Mouse (Mus musculus): ENCODE measurements at regions not wholly inside any gene's neighbourhood (a gene's known extent, or its start where the extent isn't known, plus 50 kb on each side); places are given as distances from the start of the nearest gene placed in this dataset.

- Histone ChIP-seq H3K9me3 (replicated peaks) (peaks cover 48% of the 10 kb centered on the region), H3K27me3 (ENCODE audit: insufficient read depth, low read length) (no peaks in the 10 kb centered on the region), H3K36me3 (replicated peaks) (no peaks in the 10 kb centered on the region), H3K4me1 (ENCODE audit: insufficient read depth, low read depth, low read length) (no peaks in the 10 kb centered on the region), H3K4me3 (ENCODE audit: low read depth, low read length) (no peak overlapping the region)
- no peak for TF ChIP-seq POLR2AphosphoS5 (IDR thresholded peaks at IDR 0.05; ENCODE audit: insufficient replicate concordance, low read depth, low read length)
- no peak for ATAC-seq (ENCODE audit: extremely low read depth, insufficient number of reproducible peaks, low FRiP score, poor library complexity, severe bottlenecking)
- DNase-seq (ENCODE audit: low spot score) = no peak
Measured at GRCm38 (mm10) chr14:105658316-105658715, 238.3 kb downstream of the Spry2 start.

GRCm38 (mm10) chr14:105647166-105647565, 249.5 kb downstream of the Spry2 start:
- no peak overlapping the region for H3K4me3 ChIP-seq (ENCODE audit: low read depth, low read length)
- TF ChIP-seq POLR2AphosphoS5 (IDR thresholded peaks at IDR 0.05; ENCODE audit: insufficient replicate concordance, low read depth, low read length) (no peak), CTCF (IDR thresholded peaks at IDR 0.05; ENCODE audit: low read depth, low read length) (no peak), TAL1 (conservative IDR thresholded peaks at IDR 0.05; ENCODE audit: low read depth, low read length) (no peak), GATA1 (IDR thresholded peaks at IDR 0.05; ENCODE audit: borderline replicate concordance, low read length) (no peak), GATA2 (IDR thresholded peaks at IDR 0.05; ENCODE audit: borderline replicate concordance, low read depth, low read length) (no peak)
- no peak for ATAC-seq (ENCODE audit: extremely low read depth, insufficient number of reproducible peaks, low FRiP score, poor library complexity, severe bottlenecking)
- DNase-seq (ENCODE audit: low spot score) = no peak
- H3K9me3 ChIP-seq (replicated peaks) = peaks cover 41% of the 10 kb centered on the region
- H3K27me3 ChIP-seq (ENCODE audit: insufficient read depth, low read length) = no peaks in the 10 kb centered on the region
- no peaks in the 10 kb centered on the region for H3K4me1 ChIP-seq (ENCODE audit: insufficient read depth, low read depth, low read length)
- H3K36me3 ChIP-seq (replicated peaks) = no peaks in the 10 kb centered on the region

GRCm38 (mm10) chr14:105644428-105644827, 252.2 kb downstream of the Spry2 start:
- Histone ChIP-seq H3K4me3 (ENCODE audit: low read depth, low read length) (no peak overlapping the region), H3K27me3 (ENCODE audit: insufficient read depth, low read length) (no peaks in the 10 kb centered on the region), H3K9me3 (replicated peaks) (peaks cover 52% of the 10 kb centered on the region), H3K4me1 (ENCODE audit: insufficient read depth, low read depth, low read length) (no peaks in the 10 kb centered on the region), H3K36me3 (replicated peaks) (no peaks in the 10 kb centered on the region)
- DNase-seq (ENCODE audit: low spot score) = no peak
- ATAC-seq (ENCODE audit: extremely low read depth, insufficient number of reproducible peaks, low FRiP score, poor library complexity, severe bottlenecking) = no peak
- TF ChIP-seq TAL1 (conservative IDR thresholded peaks at IDR 0.05; ENCODE audit: low read depth, low read length) (no peak), CTCF (IDR thresholded peaks at IDR 0.05; ENCODE audit: low read depth, low read length) (no peak), GATA2 (IDR thresholded peaks at IDR 0.05; ENCODE audit: borderline replicate concordance, low read depth, low read length) (no peak), GATA1 (IDR thresholded peaks at IDR 0.05; ENCODE audit: borderline replicate concordance, low read length) (no peak), POLR2AphosphoS5 (IDR thresholded peaks at IDR 0.05; ENCODE audit: insufficient replicate concordance, low read depth, low read length) (no peak)

GRCm38 (mm10) chr14:105643285-105643957, 253.2 kb downstream of the Spry2 start:
- Histone ChIP-seq H3K27me3 (ENCODE audit: insufficient read depth, low read length) (no peaks in the 10 kb centered on the region), H3K4me3 (ENCODE audit: low read depth, low read length) (no peak overlapping the region), H3K36me3 (replicated peaks) (no peaks in the 10 kb centered on the region), H3K9me3 (replicated peaks) (peaks cover 53% of the 10 kb centered on the region), H3K4me1 (ENCODE audit: insufficient read depth, low read depth, low read length) (no peaks in the 10 kb centered on the region)
- TF ChIP-seq GATA2 (IDR thresholded peaks at IDR 0.05; ENCODE audit: borderline replicate concordance, low read depth, low read length) (no peak), POLR2AphosphoS5 (IDR thresholded peaks at IDR 0.05; ENCODE audit: insufficient replicate concordance, low read depth, low read length) (no peak), CTCF (IDR thresholded peaks at IDR 0.05; ENCODE audit: low read depth, low read length) (no peak), GATA1 (IDR thresholded peaks at IDR 0.05; ENCODE audit: borderline replicate concordance, low read length) (no peak), TAL1 (conservative IDR thresholded peaks at IDR 0.05; ENCODE audit: low read depth, low read length) (no peak)
- ATAC-seq (ENCODE audit: extremely low read depth, insufficient number of reproducible peaks, low FRiP score, poor library complexity, severe bottlenecking) (no peak), DNase-seq (ENCODE audit: low spot score) (no peak)

- H3K36me3 ChIP-seq (replicated peaks) = no peaks in the 10 kb centered on the region
- no peaks in the 10 kb centered on the region for H3K27me3 ChIP-seq (ENCODE audit: insufficient read depth, low read length)
- no peak overlapping the region for H3K4me3 ChIP-seq (ENCODE audit: low read depth, low read length)
- no peak for DNase-seq (ENCODE audit: low spot score)
- H3K9me3 ChIP-seq (replicated peaks) = peaks cover 48% of the 10 kb centered on the region
- no peak for ATAC-seq (ENCODE audit: extremely low read depth, insufficient number of reproducible peaks, low FRiP score, poor library complexity, severe bottlenecking)
- TF ChIP-seq TAL1 (conservative IDR thresholded peaks at IDR 0.05; ENCODE audit: low read depth, low read length) (no peak), CTCF (IDR thresholded peaks at IDR 0.05; ENCODE audit: low read depth, low read length) (no peak), POLR2AphosphoS5 (IDR thresholded peaks at IDR 0.05; ENCODE audit: insufficient replicate concordance, low read depth, low read length) (no peak), GATA2 (IDR thresholded peaks at IDR 0.05; ENCODE audit: borderline replicate concordance, low read depth, low read length) (no peak), GATA1 (IDR thresholded peaks at IDR 0.05; ENCODE audit: borderline replicate concordance, low read length) (no peak)
- no peaks in the 10 kb centered on the region for H3K4me1 ChIP-seq (ENCODE audit: insufficient read depth, low read depth, low read length)
Measured at GRCm38 (mm10) chr14:105632335-105632734, 264.3 kb downstream of the Spry2 start.

- H3K36me3 ChIP-seq (replicated peaks) = no peaks in the 10 kb centered on the region
- no peak for DNase-seq (ENCODE audit: low spot score)
- H3K9me3 ChIP-seq (replicated peaks) = peaks cover 48% of the 10 kb centered on the region
- H3K4me1 ChIP-seq (ENCODE audit: insufficient read depth, low read depth, low read length) = no peaks in the 10 kb centered on the region
- no peak overlapping the region for H3K4me3 ChIP-seq (ENCODE audit: low read depth, low read length)
- TF ChIP-seq POLR2AphosphoS5 (IDR thresholded peaks at IDR 0.05; ENCODE audit: insufficient replicate concordance, low read depth, low read length) = no peak
- no peak for TF ChIP-seq CTCF (IDR thresholded peaks at IDR 0.05; ENCODE audit: low read depth, low read length)
- TF ChIP-seq TAL1 (conservative IDR thresholded peaks at IDR 0.05; ENCODE audit: low read depth, low read length) = no peak
- TF ChIP-seq GATA1 (IDR thresholded peaks at IDR 0.05; ENCODE audit: borderline replicate concordance, low read length) = no peak
- TF ChIP-seq GATA2 (IDR thresholded peaks at IDR 0.05; ENCODE audit: borderline replicate concordance, low read depth, low read length) = no peak
- no peaks in the 10 kb centered on the region for H3K27me3 ChIP-seq (ENCODE audit: insufficient read depth, low read length)
- no peak for ATAC-seq (ENCODE audit: extremely low read depth, insufficient number of reproducible peaks, low FRiP score, poor library complexity, severe bottlenecking)
Measured at GRCm38 (mm10) chr14:105631681-105632031, 265.0 kb downstream of the Spry2 start.
